Comparison of ENCODE assay signal across 8 mouse cellular contexts in genomic region chr1:171247916-171248315, GRCm38 (mm10). TPM values are rescaled to one million over a fixed set of nuclear protein-coding genes. Genes with fewer than 3 reads are reported as not detected.
DNase-seq lines count a peak whose midpoint lies in the region; ATAC-seq and TF ChIP-seq lines count a peak whose summit lies in the region.

No protein-coding gene starts in this region.

- H3K36me3 ChIP-seq in megakaryocyte, embryonic 14.5 days (replicated peaks; ENCODE audit: low read length) = peaks cover 25% of the 10 kb centered on the region
- H3K36me3 ChIP-seq in heart, adult 2 months (ENCODE audit: control insufficient read depth, insufficient read depth, low read length) = peaks cover 4% of the 10 kb centered on the region; the same call in 1 of the 2 replicates
- peaks cover 24% of the 10 kb centered on the region for H3K36me3 ChIP-seq in limb, embryonic 13.5 days
- H3K36me3 ChIP-seq in stomach, embryonic 15.5 days = peaks cover 11% of the 10 kb centered on the region; the same call in 1 of the 2 replicates

- ATAC-seq in megakaryocyte, adult 5-6 weeks (ENCODE audit: poor library complexity, severe bottlenecking) = no peak
- ATAC-seq in limb, embryonic 13.5 days (ENCODE audit: low FRiP score, low read depth) = no peak
- ATAC-seq in stomach, embryonic 15.5 days (ENCODE audit: insufficient read depth, low FRiP score, low read depth) = no peak

- intact Hi-C loops in heart, adult 2 months (cut with DNase I) = loop anchor here (1.0 to 2.0 kb wide), 2 partner anchors 25 to 33 kb away; partner anchors contain the start of genes Ppox and Tomm40l

- peak; percentile 55 to 63 for DNase-seq in heart, adult 2 months
- no peak for DNase-seq in thymus, postnatal 0 days (ENCODE audit: low spot score)
- DNase-seq in layer of hippocampus, adult 11-12 months (ENCODE audit: low spot score) = no peak
- no peak for DNase-seq in frontal cortex, postnatal 14 days (ENCODE audit: low spot score in 2 of 2)

- peak overlapping the region; percentile 84 for H3K4me2 ChIP-seq in limb, embryonic 13.5 days (replicated peaks)
- H3K4me2 ChIP-seq in stomach, embryonic 15.5 days = peak overlapping the region; percentile 63

- no peak for TF ChIP-seq CTCF in heart, adult 2 months (IDR thresholded peaks at IDR 0.05)

- peak overlapping the region; percentile 98 for H3K27ac ChIP-seq in heart, adult 2 months
- H3K27ac ChIP-seq in limb, embryonic 13.5 days = peak overlapping the region; percentile 90
- peak overlapping the region; percentile 92 for H3K27ac ChIP-seq in stomach, embryonic 15.5 days

- no peak for TF ChIP-seq EP300 in heart, adult 2 months (IDR thresholded peaks at IDR 0.05; ENCODE audit: insufficient read depth, low read depth, low read length)

- no peaks in the 10 kb centered on the region for H3K9me3 ChIP-seq in megakaryocyte, embryonic 14.5 days
- no peaks in the 10 kb centered on the region for H3K9me3 ChIP-seq in limb, embryonic 13.5 days
- no peaks in the 10 kb centered on the region for H3K9me3 ChIP-seq in stomach, embryonic 15.5 days

- peaks cover 76% of the 10 kb centered on the region for H3K4me1 ChIP-seq in megakaryocyte, embryonic 14.5 days
- H3K4me1 ChIP-seq in heart, adult 2 months (ENCODE audit: control insufficient read depth, insufficient read depth, low read length) = peaks cover 10% of the 10 kb centered on the region
- H3K4me1 ChIP-seq in limb, embryonic 13.5 days = peaks cover 67% of the 10 kb centered on the region
- peaks cover 53% of the 10 kb centered on the region for H3K4me1 ChIP-seq in stomach, embryonic 15.5 days

- no peak for TF ChIP-seq POLR2A in heart, adult 2 months (IDR thresholded peaks at IDR 0.05; ENCODE audit: insufficient read depth, low read depth, low read length)

- no peak overlapping the region for H3K9ac ChIP-seq in heart, adult 2 months (ENCODE audit: low read depth, low read length)
- no peak overlapping the region for H3K9ac ChIP-seq in limb, embryonic 13.5 days
- no peak overlapping the region for H3K9ac ChIP-seq in stomach, embryonic 15.5 days

- H3K27me3 ChIP-seq in megakaryocyte, embryonic 14.5 days (replicated peaks) = peaks cover 12% of the 10 kb centered on the region
- H3K27me3 ChIP-seq in heart, adult 2 months (ENCODE audit: control insufficient read depth, insufficient read depth, low read length) = no peaks in the 10 kb centered on the region
- no peaks in the 10 kb centered on the region for H3K27me3 ChIP-seq in limb, embryonic 13.5 days
- H3K27me3 ChIP-seq in stomach, embryonic 15.5 days (replicated peaks) = no peaks in the 10 kb centered on the region

- H3K79me2 ChIP-seq in heart, adult 2 months (replicated peaks; ENCODE audit: control insufficient read depth, insufficient read depth, low read length) = peaks cover 1% of the 10 kb centered on the region

- peak overlapping the region; percentile 97 for H3K4me3 ChIP-seq in megakaryocyte, embryonic 14.5 days (replicated peaks)
- peak overlapping the region; percentile 90 for H3K4me3 ChIP-seq in heart, adult 2 months
- peak overlapping the region; percentile 81; the same call in 1 of the 2 replicates for H3K4me3 ChIP-seq in limb, embryonic 13.5 days
- peak overlapping the region; percentile 72; the same call in 1 of the 2 replicates for H3K4me3 ChIP-seq in stomach, embryonic 15.5 days (replicated peaks)

- WGBS in heart, adult 2 months = 19% methylated on average over 4 of the region's 4 CpGs
- WGBS in limb, embryonic 13.5 days = 29% methylated on average over 4 of the region's 4 CpGs
- WGBS in stomach, embryonic 15.5 days = 20% methylated on average over 4 of the region's 4 CpGs

RNA-seq across cellular contexts. Expression of gene Adamts4, which starts 2.3 kb away (rescaled TPM):
- polyA plus RNA-seq in megakaryocyte, embryonic 14.5 days (2012; ENCODE audit: insufficient read depth, low replicate concordance) = 0.50 TPM in 1 of 2 replicates, not detected in the other
- not detected in 2 replicates for total RNA-seq in megakaryocyte, adult 5-6 weeks (2015)
- 0.12 TPM in 1 of 2 replicates, not detected in the other for total RNA-seq in megakaryocyte, adult 5-6 weeks (2017)
- 1 to 10 TPM in 1 of 2 experiments, under 1 TPM in 1; 0.29 to 1.5 TPM for total RNA-seq in heart, adult 2 months (2021)
- 0.92 and 0.94 TPM in 2 replicates for polyA plus RNA-seq in heart, adult 2 months (2012; rRNA removed)
- 12.7 and 14.3 TPM in 2 replicates for polyA plus RNA-seq in limb, embryonic 13.5 days (2015; fragmentation: Nextera tagmentation; extraction: Ambion mirVana)
- 8.5 and 8.8 TPM in 2 replicates for polyA plus RNA-seq in stomach, embryonic 15.5 days (2015; fragmentation: Nextera tagmentation; extraction: Ambion mirVana)
- polyA plus RNA-seq in thymus, postnatal 0 days (2015; fragmentation: Nextera tagmentation; extraction: Ambion mirVana) = 0.68 and 0.86 TPM in 2 replicates

RNA-seq across cellular contexts. Expression of gene Ndufs2, which starts 3.3 kb away (rescaled TPM):
- 24.9 and 49.7 TPM in 2 replicates for polyA plus RNA-seq in megakaryocyte, embryonic 14.5 days (2012; ENCODE audit: insufficient read depth, low replicate concordance)
- total RNA-seq in megakaryocyte, adult 5-6 weeks (2015) = 235 and 245 TPM in 2 replicates
- 276 and 306 TPM in 2 replicates for total RNA-seq in megakaryocyte, adult 5-6 weeks (2017)
- 1,000 to 10,000 TPM; 1,369 to 1,610 TPM for total RNA-seq in heart, adult 2 months (2021)
- 997 and 1,250 TPM in 2 replicates for polyA plus RNA-seq in heart, adult 2 months (2012; rRNA removed)
- 253 and 254 TPM in 2 replicates for polyA plus RNA-seq in limb, embryonic 13.5 days (2015; fragmentation: Nextera tagmentation; extraction: Ambion mirVana)
- polyA plus RNA-seq in stomach, embryonic 15.5 days (2015; fragmentation: Nextera tagmentation; extraction: Ambion mirVana) = 238 and 270 TPM in 2 replicates
- polyA plus RNA-seq in thymus, postnatal 0 days (2015; fragmentation: Nextera tagmentation; extraction: Ambion mirVana) = 215 and 218 TPM in 2 replicates

RNA-seq across cellular contexts. Expression of gene Fcer1g, which starts 13.8 kb away (rescaled TPM):
- 12.9 and 57.4 TPM in 2 replicates for polyA plus RNA-seq in megakaryocyte, embryonic 14.5 days (2012; ENCODE audit: insufficient read depth, low replicate concordance)
- total RNA-seq in megakaryocyte, adult 5-6 weeks (2015) = 2,036 and 2,044 TPM in 2 replicates
- 995 and 1,060 TPM in 2 replicates for total RNA-seq in megakaryocyte, adult 5-6 weeks (2017)
- 10 to 100 TPM; 12.4 to 15.3 TPM for total RNA-seq in heart, adult 2 months (2021)
- polyA plus RNA-seq in heart, adult 2 months (2012; rRNA removed) = 32.7 and 50.8 TPM in 2 replicates
- polyA plus RNA-seq in limb, embryonic 13.5 days (2015; fragmentation: Nextera tagmentation; extraction: Ambion mirVana) = 37.8 and 39.1 TPM in 2 replicates
- 72.6 and 82.0 TPM in 2 replicates for polyA plus RNA-seq in stomach, embryonic 15.5 days (2015; fragmentation: Nextera tagmentation; extraction: Ambion mirVana)
- polyA plus RNA-seq in thymus, postnatal 0 days (2015; fragmentation: Nextera tagmentation; extraction: Ambion mirVana) = 93.8 and 97.1 TPM in 2 replicates

RNA-seq across cellular contexts. Expression of gene B4galt3, which starts 22.2 kb away (rescaled TPM):
- polyA plus RNA-seq in megakaryocyte, embryonic 14.5 days (2012; ENCODE audit: insufficient read depth, low replicate concordance) = 20.5 and 20.6 TPM in 2 replicates
- 17.8 and 20.4 TPM in 2 replicates for total RNA-seq in megakaryocyte, adult 5-6 weeks (2015)
- 28.5 and 33.5 TPM in 2 replicates for total RNA-seq in megakaryocyte, adult 5-6 weeks (2017)
- 10 to 100 TPM; 16.4 to 17.4 TPM for total RNA-seq in heart, adult 2 months (2021)
- 41.9 and 45.7 TPM in 2 replicates for polyA plus RNA-seq in heart, adult 2 months (2012; rRNA removed)
- 86.2 and 94.0 TPM in 2 replicates for polyA plus RNA-seq in limb, embryonic 13.5 days (2015; fragmentation: Nextera tagmentation; extraction: Ambion mirVana)
- polyA plus RNA-seq in stomach, embryonic 15.5 days (2015; fragmentation: Nextera tagmentation; extraction: Ambion mirVana) = 66.4 and 67.4 TPM in 2 replicates
- 43.9 and 50.6 TPM in 2 replicates for polyA plus RNA-seq in thymus, postnatal 0 days (2015; fragmentation: Nextera tagmentation; extraction: Ambion mirVana)

RNA-seq across cellular contexts. Expression of gene Apoa2, which starts 23.1 kb away (rescaled TPM):
- not detected in 2 replicates for polyA plus RNA-seq in megakaryocyte, embryonic 14.5 days (2012; ENCODE audit: insufficient read depth, low replicate concordance)
- 0.87 TPM in 1 of 2 replicates, not detected in the other for total RNA-seq in megakaryocyte, adult 5-6 weeks (2015)
- total RNA-seq in megakaryocyte, adult 5-6 weeks (2017) = not detected in 2 replicates
- 1 to 10 TPM; 2.1 to 2.2 TPM for total RNA-seq in heart, adult 2 months (2021)
- 3.9 and 15.3 TPM in 2 replicates for polyA plus RNA-seq in heart, adult 2 months (2012; rRNA removed)
- 2.0 and 15.7 TPM in 2 replicates for polyA plus RNA-seq in limb, embryonic 13.5 days (2015; fragmentation: Nextera tagmentation; extraction: Ambion mirVana)
- 158 and 523 TPM in 2 replicates for polyA plus RNA-seq in stomach, embryonic 15.5 days (2015; fragmentation: Nextera tagmentation; extraction: Ambion mirVana)
- polyA plus RNA-seq in thymus, postnatal 0 days (2015; fragmentation: Nextera tagmentation; extraction: Ambion mirVana) = 4.0 and 5.1 TPM in 2 replicates

Comparison
In these comparisons a context has a peak if more than half of its experiments do, and no peak if none do; other contexts are left out.
1. DNase-seq: peak in heart, adult 2 months (2 of 2); none in thymus, postnatal 0 days (single experiment), layer of hippocampus, adult 11-12 months (single experiment) and frontal cortex, postnatal 14 days (0 of 2).
2. Peak in every context shown above with its lines, with median percentiles within 50 percentile points of each other: H3K4me3 ChIP-seq and H3K27ac ChIP-seq.